Mouse (Mus musculus) urinary bladder, postnatal 36 days (tissue): ENCODE results near the gene Cog6.
A peak's percentile ranks its signal among the peaks of the same experiment; 100 is the strongest.

Source experiments
- DNase-seq, 2 experiments: peaks; one replicate each; pipeline ENCODE4 v3.0.0; 2022; ENCODE audit warnings: low spot score in 2 of 2, mixed read lengths in 1 of 2

Gene Cog6

GRCm38 (mm10) chr3:52962391-52962790, 54.6 kb downstream of the Cog6 start:
- no peak for DNase-seq

- no peak for DNase-seq
These were observed 55.4 kb downstream of the Cog6 start for GRCm38 (mm10) chr3:52961661-52962060.

- DNase-seq: no peak
These were observed 56.1 kb downstream of the Cog6 start for GRCm38 (mm10) chr3:52960951-52961350.

GRCm38 (mm10) chr3:52958444-52959120, 58.5 kb downstream of the Cog6 start:
- no peak for DNase-seq

- DNase-seq: no peak
These were observed 59.2 kb downstream of the Cog6 start for GRCm38 (mm10) chr3:52957861-52958260.

- no peak for DNase-seq
These were observed 60.8 kb downstream of the Cog6 start for GRCm38 (mm10) chr3:52956236-52956635.

GRCm38 (mm10) chr3:52955481-52956019, 61.5 kb downstream of the Cog6 start:
- DNase-seq: no peak

- DNase-seq: peak in 1 of 2 experiments; percentile 24
These were observed 62.4 kb downstream of the Cog6 start for GRCm38 (mm10) chr3:52954656-52955055.

GRCm38 (mm10) chr3:52953831-52954230, 63.2 kb downstream of the Cog6 start:
- DNase-seq: no peak

GRCm38 (mm10) chr3:52948824-52949223, 68.2 kb downstream of the Cog6 start:
- DNase-seq: no peak

- no peak for DNase-seq
These were observed 69.6 kb downstream of the Cog6 start for GRCm38 (mm10) chr3:52947444-52947843.

- peak in 1 of 2 experiments; percentile 31 for DNase-seq
These were observed 76.1 kb downstream of the Cog6 start for GRCm38 (mm10) chr3:52940832-52941468.

GRCm38 (mm10) chr3:52938398-52938797, 78.6 kb downstream of the Cog6 start:
- DNase-seq: no peak

- no peak for DNase-seq
These were observed 79.2 kb downstream of the Cog6 start for GRCm38 (mm10) chr3:52937739-52938306.

GRCm38 (mm10) chr3:52931956-52932355, 85.1 kb downstream of the Cog6 start:
- no peak for DNase-seq
